Mouse (Mus musculus) liver, postnatal 0 days (tissue): ENCODE measurements around the gene Bcl7a. TPM values are rescaled to one million over a fixed set of nuclear protein-coding genes. Genes with fewer than 3 reads are reported as not detected.

Experiments used
- ATAC-seq: fragments of 200-750 bp; cut with Nextera tagmentation; 2 replicates; pipeline ENCODE4 v1.8.0; 2017; ENCODE audit warnings: mild to moderate bottlenecking, moderate library complexity
- DNase-seq: peaks from one replicate; pipeline ENCODE4 v3.0.0-alpha.2; 2016
- H3K27ac ChIP-seq: fragments of 300-500 bp; sonication (generic); 2 replicates; pipeline ENCODE4 v1.5.1; 2014; ENCODE audit warnings: antibody characterized with exemption, moderate library complexity, mild to moderate bottlenecking, low read depth
- H3K27me3 ChIP-seq: fragments of 300-500 bp; sonication (generic); 2 replicates; pipeline ENCODE4 v1.6.1; 2014; ENCODE audit warnings: low read length, control low read depth, mixed read lengths; ENCODE audit not compliant: insufficient read depth
- H3K36me3 ChIP-seq: fragments of 300-500 bp; sonication (generic); replicated peaks from 2 replicates; pipeline ENCODE4 v1.6.1; 2014; ENCODE audit warnings: mild to moderate bottlenecking, control low read depth, low read length, moderate library complexity, mixed read lengths; ENCODE audit not compliant: insufficient read depth
- H3K4me1 ChIP-seq: fragments of 300-500 bp; sonication (generic); 2 replicates; pipeline ENCODE4 v1.6.1; 2014; ENCODE audit warnings: antibody characterized with exemption, mild to moderate bottlenecking, control low read depth; ENCODE audit not compliant: insufficient read depth
- H3K4me2 ChIP-seq: fragments of 300-500 bp; sonication (generic); 2 replicates; pipeline ENCODE4 v1.6.1; 2014; ENCODE audit warnings: low read depth, mild to moderate bottlenecking, low read length, moderate library complexity, mixed read lengths
- H3K4me3 ChIP-seq: fragments of 300-500 bp; sonication (generic); 2 replicates; pipeline ENCODE4 v1.5.1; 2014; ENCODE audit warnings: low read depth, low read length
- H3K9ac ChIP-seq: fragments of 300-500 bp; sonication (generic); replicated peaks from 2 replicates; pipeline ENCODE4 v1.6.1; 2014; ENCODE audit warnings: mild to moderate bottlenecking, moderate library complexity
- H3K9me3 ChIP-seq: fragments of 300-500 bp; sonication (generic); 2 replicates; pipeline ENCODE4 v1.6.1; 2016; ENCODE audit warnings: mild to moderate bottlenecking, control low read depth, low read length, mixed read lengths
- CTCF ChIP-seq: sonication (generic); IDR thresholded peaks from 2 replicates; pipeline ENCODE4 v1.5.1; 2016; ENCODE audit warnings: antibody characterized with exemption, low read depth
- EP300 ChIP-seq: IDR thresholded peaks from 2 replicates; pipeline ENCODE4 v1.6.1; 2016; ENCODE audit warnings: antibody characterized with exemption, low read depth, mild to moderate bottlenecking
- WGBS: fragments of 180-500 bp; shearing (Covaris S2); extraction: QIAGEN DNeasy Blood & Tissue Kit; methylation state at CpG from one replicate; pipeline ENCODE4 v1.1.7; 2014; ENCODE audit not compliant: insufficient replicate concordance; 5-methylcytosine and 5-hydroxymethylcytosine counted together
- polyA plus RNA-seq: library from polyadenylated mRNA; unstranded; fragments of >200 nt; fragmentation: Nextera tagmentation; extraction: Ambion mirVana; gene quantifications from 2 replicates; pipeline ENCODE4 v1.2.1, GENCODE M21; 2015

The Bcl7a gene
- polyA plus RNA-seq, 1 experiment from 2014 or later, result 5.1 TPM

DNA sequence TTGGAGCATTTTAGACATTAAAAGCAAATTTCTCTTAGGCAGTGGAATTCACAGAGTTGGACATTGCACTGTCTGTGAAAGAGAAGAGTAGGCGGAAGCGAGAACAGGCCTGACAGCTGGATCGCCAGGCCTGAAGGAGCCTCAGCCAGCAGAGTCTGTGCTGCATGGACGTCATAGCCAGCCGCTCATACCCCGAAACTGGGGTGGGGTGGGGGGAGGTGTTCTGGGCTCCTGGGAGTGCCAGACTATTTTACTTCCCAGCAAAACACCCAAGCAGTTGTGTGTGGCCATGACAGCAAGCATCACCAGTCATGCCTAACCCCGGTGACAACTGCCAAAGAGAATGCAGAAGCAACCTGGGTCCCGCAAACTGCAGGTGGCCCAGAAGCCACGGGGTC, 16.9 kb upstream of the Bcl7a start:
- no peak overlapping the region for H3K4me3 ChIP-seq
- TF ChIP-seq CTCF, result no peak
- TF ChIP-seq EP300, result peak; percentile 49; the same call in 1 of the 2 replicates
- H3K36me3 ChIP-seq, result no peaks in the 10 kb centered on the region
- no peak overlapping the region for H3K4me2 ChIP-seq
- peak overlapping the region; percentile 74 for H3K27ac ChIP-seq
- H3K9me3 ChIP-seq, result no peaks in the 10 kb centered on the region
- peaks cover 2% of the 10 kb centered on the region; the same call in 1 of the 2 replicates for H3K4me1 ChIP-seq
- 70% methylated on average over 9 of the region's 9 CpGs for WGBS
- DNase-seq (peak; percentile 60), ATAC-seq (peak; percentile 72)
- H3K9ac ChIP-seq, result no peak overlapping the region
- no peaks in the 10 kb centered on the region for H3K27me3 ChIP-seq

DNA sequence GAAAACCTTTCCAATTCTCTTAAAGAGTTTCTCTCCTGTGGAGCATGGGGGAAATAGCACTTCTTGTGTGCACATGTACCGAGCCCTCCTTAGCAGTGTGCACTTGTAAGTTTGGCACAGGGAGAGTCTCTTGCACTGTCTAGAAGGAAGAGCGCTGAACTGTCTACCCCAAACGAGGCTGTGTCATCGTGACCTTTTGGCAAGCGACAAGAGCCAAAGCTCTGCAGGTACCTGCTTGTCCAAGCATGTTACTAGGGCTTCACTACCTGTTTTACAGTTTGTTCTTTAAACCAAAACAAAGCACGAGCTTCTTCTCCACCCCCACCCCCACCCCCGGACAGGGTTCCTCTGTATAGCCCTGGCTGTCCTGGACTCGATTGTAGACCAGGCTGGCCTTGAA, 15.9 kb upstream of the Bcl7a start:
- Histone ChIP-seq H3K27me3 (no peaks in the 10 kb centered on the region), H3K9me3 (no peaks in the 10 kb centered on the region), H3K4me1 (0 out of 2 replicates have a peak, but pooled peaks cover 2% of the 10 kb centered on the region), H3K36me3 (no peaks in the 10 kb centered on the region), H3K4me3 (no peak overlapping the region), H3K4me2 (no peak overlapping the region), H3K9ac (no peak overlapping the region), H3K27ac (peak overlapping the region; percentile 46)
- DNase-seq, result no peak
- 72% methylated on average over 8 of the region's 8 CpGs for WGBS
- TF ChIP-seq EP300, result no peak
- TF ChIP-seq CTCF, result no peak
- no peak for ATAC-seq

DNA sequence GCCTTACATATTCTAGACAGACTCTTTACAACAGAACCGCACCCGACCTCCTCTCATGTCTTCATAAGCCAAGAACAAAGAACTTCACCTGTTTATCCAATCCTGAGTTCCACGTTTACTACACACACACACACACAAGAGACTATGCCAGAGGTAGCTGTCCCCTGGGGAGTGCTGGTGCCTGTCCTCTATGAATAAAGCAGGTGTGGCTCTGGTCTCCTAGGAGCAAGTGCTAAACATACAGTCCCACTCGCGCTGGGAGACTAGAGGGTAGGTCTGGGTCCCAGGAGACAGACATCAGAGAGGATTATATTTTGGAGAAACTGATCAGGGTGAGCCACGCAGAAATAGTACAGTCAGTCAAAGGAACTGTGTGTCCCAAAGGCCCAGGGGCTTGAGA, 10.1 kb upstream of the Bcl7a start:
- H3K4me1 ChIP-seq, result no peaks in the 10 kb centered on the region
- no peaks in the 10 kb centered on the region for H3K27me3 ChIP-seq
- no peak overlapping the region for H3K9ac ChIP-seq
- TF ChIP-seq CTCF (no peak), EP300 (no peak)
- no peaks in the 10 kb centered on the region for H3K36me3 ChIP-seq
- WGBS, result 74% methylated on average over 6 of the region's 6 CpGs
- no peak overlapping the region for H3K27ac ChIP-seq
- ATAC-seq, result no peak
- no peaks in the 10 kb centered on the region for H3K9me3 ChIP-seq
- no peak for DNase-seq
- H3K4me3 ChIP-seq, result no peak overlapping the region
- H3K4me2 ChIP-seq, result no peak overlapping the region

DNA sequence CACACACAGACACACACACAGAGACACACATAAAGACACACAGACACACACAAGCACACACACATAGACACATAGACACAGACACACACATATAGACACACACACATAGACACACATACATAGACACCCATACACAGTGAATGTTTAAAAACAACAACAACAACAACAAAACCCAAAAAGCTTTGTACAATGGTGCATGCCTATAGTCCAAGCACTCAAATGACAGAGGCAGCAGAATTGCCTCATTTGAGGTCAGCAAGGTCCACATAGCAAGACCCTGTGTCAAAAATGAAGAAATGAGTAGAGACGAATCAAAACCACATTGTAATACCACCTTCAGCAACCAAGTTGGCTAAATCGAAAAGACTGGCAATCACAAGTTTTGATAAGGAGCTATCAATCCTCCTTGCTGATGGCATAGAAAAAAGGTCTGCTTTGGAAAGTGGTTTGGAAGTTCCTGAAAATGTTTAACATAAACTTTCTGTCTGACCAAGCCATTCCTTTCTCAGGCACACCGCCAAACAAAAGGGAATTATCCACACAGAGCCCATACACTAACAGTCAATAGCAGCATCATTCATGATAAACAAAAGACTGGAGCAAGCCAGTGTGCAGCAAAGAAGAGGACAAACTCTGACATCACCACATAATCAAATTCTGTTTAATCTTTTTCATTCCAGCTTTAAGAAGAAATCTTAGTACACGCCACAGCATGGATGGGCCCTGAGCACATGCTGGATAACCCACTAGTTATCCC, 7.3 kb upstream of the Bcl7a start:
- TF ChIP-seq EP300 (no peak), CTCF (no peak)
- Histone ChIP-seq H3K4me1 (no peaks in the 10 kb centered on the region), H3K9ac (no peak overlapping the region), H3K27ac (no peak overlapping the region), H3K36me3 (no peaks in the 10 kb centered on the region), H3K9me3 (no peaks in the 10 kb centered on the region), H3K4me2 (no peak overlapping the region), H3K4me3 (no peak overlapping the region), H3K27me3 (no peaks in the 10 kb centered on the region)
- 66% methylated on average over 4 of the region's 4 CpGs for WGBS
- no peak for DNase-seq
- ATAC-seq, result no peak

DNA sequence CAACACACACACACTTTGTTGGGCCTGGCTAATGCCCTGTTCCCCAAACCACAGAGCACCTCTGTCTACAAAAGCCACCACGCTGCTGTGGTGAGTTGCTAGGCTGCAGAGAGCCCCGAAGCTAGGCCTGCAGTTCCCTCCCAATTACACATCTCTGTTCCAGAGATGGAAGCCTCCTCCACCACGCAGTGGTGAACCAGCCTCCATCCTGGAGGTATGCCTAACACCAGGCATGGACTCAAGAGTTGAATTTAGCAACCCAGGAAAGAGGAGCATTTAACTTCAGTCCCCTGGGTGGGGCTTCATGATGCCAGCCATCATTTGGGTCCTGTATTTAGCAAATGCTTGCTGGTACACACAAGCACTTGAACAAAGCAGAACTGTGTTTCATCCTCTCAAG, 5.2 kb upstream of the Bcl7a start:
- DNase-seq, result no peak
- TF ChIP-seq EP300 (no peak), CTCF (no peak)

DNA sequence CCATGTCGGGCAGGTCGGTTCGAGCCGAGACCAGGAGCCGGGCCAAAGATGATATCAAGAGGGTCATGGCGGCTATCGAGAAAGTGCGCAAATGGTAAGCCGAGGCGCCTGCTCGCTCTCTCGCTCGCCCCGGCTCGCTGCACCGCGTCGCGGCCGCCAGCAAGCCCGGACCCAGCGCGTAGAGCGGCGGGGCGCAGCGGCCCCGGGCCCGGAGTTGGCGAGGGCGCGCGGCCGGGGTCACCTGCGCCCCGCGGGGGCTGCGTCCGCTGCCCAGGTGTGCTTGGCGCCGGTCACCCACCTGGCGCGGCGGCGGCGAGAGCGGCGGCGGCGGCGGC, 961 bp downstream of the Bcl7a start:
- ATAC-seq (peak; percentile 24), DNase-seq (no peak)
- Histone ChIP-seq H3K4me3 (peak overlapping the region; percentile 76), H3K27ac (peak overlapping the region; percentile 91), H3K27me3 (no peaks in the 10 kb centered on the region), H3K4me1 (peaks cover 20% of the 10 kb centered on the region), H3K36me3 (no peaks in the 10 kb centered on the region), H3K9ac (peak overlapping the region; percentile 81), H3K9me3 (no peaks in the 10 kb centered on the region), H3K4me2 (peak overlapping the region; percentile 93)
- TF ChIP-seq EP300, result no peak
- under 1% methylated on average over 26 of the region's 51 CpGs for WGBS

More for the DNA sequence above, 5.2 kb upstream of the Bcl7a start:
- ATAC-seq, result no peak
- Histone ChIP-seq H3K4me2 (no peak overlapping the region), H3K27me3 (no peaks in the 10 kb centered on the region), H3K9ac (no peak overlapping the region), H3K9me3 (no peaks in the 10 kb centered on the region), H3K36me3 (no peaks in the 10 kb centered on the region), H3K4me1 (peaks cover 3% of the 10 kb centered on the region), H3K4me3 (no peak overlapping the region), H3K27ac (no peak overlapping the region)
- 52% methylated on average over 3 of the region's 3 CpGs for WGBS
